Mouse (Mus musculus) liver, embryonic 14.5 days (tissue): ENCODE results near the gene Dppa3.

Experiments used
- CTCF ChIP-seq: IDR thresholded peaks from 2 replicates; pipeline ENCODE4 v1.5.1; 2016; ENCODE audit warnings: antibody characterized with exemption, low read depth, control low read depth
- EP300 ChIP-seq: IDR thresholded peaks from 2 replicates; pipeline ENCODE4 v1.6.1; 2016; ENCODE audit warnings: antibody characterized with exemption, low read depth

- no peak for TF ChIP-seq EP300
- no peak for TF ChIP-seq CTCF
Observed at GRCm38 (mm10) chr6:122608434-122609376, 17.5 kb upstream of the Dppa3 start.
